Mouse (Mus musculus) central nervous system, embryonic 14 days (tissue): ENCODE results near the gene Olfr331. TPM values are rescaled to one million over a fixed set of nuclear protein-coding genes. Genes with fewer than 3 reads are reported as not detected.

Experiments used
- polyA plus RNA-seq: library from polyadenylated mRNA; depleted of rRNA; stranded (reverse); fragments of >200 nt; gene quantifications from 2 replicates; pipeline ENCODE4 v1.2.3, GENCODE M21; 2012; rRNA removed

Olfr331 gene
- not detected in 2 replicates for polyA plus RNA-seq

DNA sequence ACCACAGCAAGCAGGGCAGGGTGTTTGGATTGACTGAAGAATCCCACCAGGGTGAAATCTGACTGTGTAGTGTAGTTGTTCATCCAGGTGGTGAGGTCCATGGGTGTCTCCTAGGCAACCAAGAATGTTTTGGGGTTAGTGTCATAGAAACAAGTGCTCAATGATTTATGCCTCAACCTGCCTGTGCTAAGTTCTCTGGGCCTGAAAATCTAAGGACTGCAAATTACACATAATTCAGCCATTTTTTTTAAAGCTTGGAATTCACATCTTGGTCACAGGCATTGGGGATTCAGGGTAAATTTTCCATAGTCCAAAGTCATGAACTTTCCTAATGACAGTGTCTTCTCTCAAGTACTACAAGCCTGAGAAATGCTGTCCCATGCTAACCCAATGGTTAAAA, at the start of gene Olfr331:
Gene Olfr331, minus strand, starts transcription at position 101 of the 400 bp plus-strand sequence.

DNA sequence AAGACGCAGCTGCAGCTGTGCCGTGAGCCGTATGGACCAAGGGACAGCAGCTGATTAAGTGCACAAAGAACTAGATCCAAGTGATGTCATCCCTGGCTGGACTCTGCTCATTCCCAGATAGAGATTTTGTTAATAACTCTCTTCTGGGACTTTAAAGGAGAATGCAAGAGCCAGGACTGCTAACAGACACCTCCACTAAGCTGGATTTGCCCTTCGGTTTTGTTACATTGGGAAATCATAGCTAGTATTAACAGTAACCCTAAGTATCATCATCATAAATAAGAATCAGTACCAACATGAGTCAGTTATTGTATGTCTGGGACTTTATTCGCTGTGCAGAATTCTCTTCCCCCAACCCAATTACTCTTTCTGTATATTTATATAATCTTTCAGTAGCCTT, 44.0 kb upstream of the Olfr331 start, which contains the start of gene Olfr329-ps:
Gene Olfr329-ps, minus strand, starts transcription at position 101 of the 400 bp plus-strand sequence.

GRCm38 (mm10) chr11:58534736-58535135, 32.4 kb upstream of the Olfr331 start, which contains the start of gene Olfr330:
Olfr330 (minus strand) TSS chr11:58534836.

GRCm38 (mm10) chr11:58492455-58492854, 9.9 kb downstream of the Olfr331 start, which contains the start of gene Olfr332:
Olfr332 (minus strand) TSS chr11:58492555.

DNA sequence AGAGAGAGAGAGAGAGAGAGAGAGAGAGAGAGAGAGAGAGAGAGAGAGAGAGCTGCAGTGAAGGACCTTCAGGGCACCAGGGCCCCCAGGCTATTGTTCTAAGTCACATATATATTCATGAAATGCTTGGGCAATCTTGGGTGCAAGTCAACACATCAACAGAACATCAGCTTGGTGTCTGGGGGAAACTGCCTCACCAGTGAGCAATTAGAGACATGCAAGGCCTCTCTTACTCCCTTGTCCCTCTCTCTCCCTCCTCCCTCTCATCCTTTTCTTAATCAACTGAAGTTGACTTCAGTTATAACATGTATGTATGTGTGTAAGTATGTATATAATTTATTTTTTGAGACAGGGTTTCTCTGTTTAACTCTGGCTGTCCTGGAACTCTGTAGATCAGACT, 40.2 kb downstream of the Olfr331 start, which contains the start of gene Olfr30:
Gene Olfr30, minus strand, starts transcription at position 101 of the 400 bp plus-strand sequence.

DNA sequence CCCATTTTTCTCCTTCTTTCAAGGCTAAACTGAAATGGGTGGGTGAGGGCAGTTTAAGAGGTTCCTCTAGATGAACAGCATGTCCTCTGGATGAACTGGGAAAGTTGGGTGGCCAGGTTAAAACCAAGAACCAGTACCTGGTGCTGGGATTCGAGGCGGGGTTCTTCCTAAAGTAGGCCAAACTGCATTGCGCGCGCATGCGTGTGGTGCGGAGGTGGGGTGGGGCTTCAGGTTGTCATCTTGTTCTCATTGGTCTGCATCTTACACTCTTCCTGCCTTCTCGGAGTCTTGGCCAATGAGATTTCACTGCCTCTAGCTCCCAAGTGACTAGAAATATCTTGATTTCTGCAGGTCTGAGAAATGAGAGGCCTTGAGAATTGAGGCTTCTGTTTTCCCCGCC, 49.6 kb downstream of the Olfr331 start, which contains the start of gene Lypd9:
Gene Lypd9, minus strand, starts transcription at position 165 of the 400 bp plus-strand sequence.

Other genes with a start within 250 kb of the Olfr331 start
- 0.04 and 0.05 TPM in 2 replicates for gene 4930438A08Rik, start 227.8 kb downstream of the Olfr331 start, polyA plus RNA-seq
- 62.8 and 69.6 TPM in 2 replicates for gene Zfp692, start 195.5 kb downstream of the Olfr331 start, polyA plus RNA-seq
- gene Zfp672, start 172.2 kb downstream of the Olfr331 start, polyA plus RNA-seq, result 35.2 and 38.3 TPM in 2 replicates
- gene Sh3bp5l, start 171.8 kb downstream of the Olfr331 start, polyA plus RNA-seq, result 38.0 and 39.2 TPM in 2 replicates
- gene Lypd8, start 123.5 kb downstream of the Olfr331 start, polyA plus RNA-seq, result 0.11 and 0.13 TPM in 2 replicates
- gene 1810065E05Rik, start 81.5 kb downstream of the Olfr331 start, polyA plus RNA-seq, result not detected in 2 replicates
- gene Gm12253, start 70.0 kb downstream of the Olfr331 start, polyA plus RNA-seq, result not detected in 2 replicates
- gene Lypd9, start 49.6 kb downstream of the Olfr331 start, polyA plus RNA-seq, result not detected in 2 replicates
- not detected in 2 replicates for gene Olfr30, start 40.3 kb downstream of the Olfr331 start, polyA plus RNA-seq
- not detected in 2 replicates for gene Olfr332, start 10.0 kb downstream of the Olfr331 start, polyA plus RNA-seq
- gene Olfr330, start 32.3 kb upstream of the Olfr331 start, polyA plus RNA-seq, result not detected in 2 replicates
- not detected in 2 replicates for gene Olfr329-ps, start 43.9 kb upstream of the Olfr331 start, polyA plus RNA-seq
- 0.02 and 0.03 TPM in 2 replicates for gene Olfr328, start 53.1 kb upstream of the Olfr331 start, polyA plus RNA-seq
- gene Olfr224, start 68.0 kb upstream of the Olfr331 start, polyA plus RNA-seq, result 0.06 and 0.08 TPM in 2 replicates
- gene Olfr325, start 75.2 kb upstream of the Olfr331 start, polyA plus RNA-seq, result not detected in 2 replicates
- 0.03 and 0.05 TPM in 2 replicates for gene Olfr324, start 92.5 kb upstream of the Olfr331 start, polyA plus RNA-seq
- not detected in 2 replicates for gene 2210407C18Rik, start 113.5 kb upstream of the Olfr331 start, polyA plus RNA-seq
- gene Olfr323, start 127.9 kb upstream of the Olfr331 start, polyA plus RNA-seq, result not detected in 2 replicates
- 0.11 TPM in 1 of 2 replicates, not detected in the other for gene Trim58, start 137.9 kb upstream of the Olfr331 start, polyA plus RNA-seq
- gene Olfr322, start 156.2 kb upstream of the Olfr331 start, polyA plus RNA-seq, result 0.01 TPM in 1 of 2 replicates, not detected in the other
- gene Olfr320, start 178.5 kb upstream of the Olfr331 start, polyA plus RNA-seq, result not detected in 2 replicates
- not detected in 2 replicates for gene Olfr319, start 196.6 kb upstream of the Olfr331 start, polyA plus RNA-seq
- gene Olfr318, start 221.4 kb upstream of the Olfr331 start, polyA plus RNA-seq, result not detected in 2 replicates
- 0.16 and 0.28 TPM in 2 replicates for gene Olfr317, start 236.6 kb upstream of the Olfr331 start, polyA plus RNA-seq